Mouse (Mus musculus) intestine, postnatal 0 days (tissue): Measurements from ENCODE around the gene Tmie. TPM values are rescaled to one million over a fixed set of nuclear protein-coding genes. Genes with fewer than 3 reads are reported as not detected.

Experiments
- ATAC-seq: fragments of 200-750 bp; cut with Nextera tagmentation; 2 replicates; pipeline ENCODE4 v1.8.0; 2017; ENCODE audit warnings: mild to moderate bottlenecking, moderate TSS enrichment, moderate library complexity
- H3K27ac ChIP-seq: fragments of 300-500 bp; sonication (generic); 2 replicates; pipeline ENCODE4 v1.5.1; 2014; ENCODE audit warnings: mild to moderate bottlenecking, low read depth, low read length, moderate library complexity
- H3K27me3 ChIP-seq: fragments of 300-500 bp; sonication (generic); replicated peaks from 2 replicates; pipeline ENCODE4 v1.6.1; 2014; ENCODE audit warnings: low read length, mixed read lengths; ENCODE audit not compliant: control insufficient read depth, insufficient read depth
- H3K36me3 ChIP-seq: fragments of 300-500 bp; sonication (generic); 2 replicates; pipeline ENCODE4 v1.6.1; 2014; ENCODE audit warnings: mild to moderate bottlenecking, moderate library complexity; ENCODE audit not compliant: control insufficient read depth, insufficient read depth
- H3K4me1 ChIP-seq: fragments of 300-500 bp; sonication (generic); replicated peaks from 2 replicates; pipeline ENCODE4 v1.6.1; 2014; ENCODE audit warnings: antibody characterized with exemption, low read length, mixed read lengths; ENCODE audit not compliant: control insufficient read depth, insufficient read depth
- H3K4me2 ChIP-seq: fragments of 300-500 bp; sonication (generic); replicated peaks from 2 replicates; pipeline ENCODE4 v1.6.1; 2014; ENCODE audit warnings: low read depth, mild to moderate bottlenecking, moderate library complexity
- H3K4me3 ChIP-seq: fragments of 300-500 bp; sonication (generic); 2 replicates; pipeline ENCODE4 v1.5.1; 2014; ENCODE audit warnings: low read depth, low read length
- H3K9ac ChIP-seq: fragments of 300-500 bp; sonication (generic); 2 replicates; pipeline ENCODE4 v1.6.1; 2014; ENCODE audit warnings: mild to moderate bottlenecking, low read depth, low read length
- H3K9me3 ChIP-seq: fragments of 300-500 bp; sonication (generic); 2 replicates; pipeline ENCODE4 v1.6.1; 2016; ENCODE audit warnings: mixed run types; ENCODE audit not compliant: control insufficient read depth
- CTCF ChIP-seq: sonication (generic); IDR thresholded peaks from 2 replicates; pipeline ENCODE4 v1.5.1; 2016; ENCODE audit warnings: low read depth, mild to moderate bottlenecking, control low read depth, antibody characterized with exemption, moderate library complexity
- WGBS: fragments of 180-500 bp; shearing (Covaris S2); extraction: QIAGEN DNeasy Blood & Tissue Kit; methylation state at CpG from one replicate; pipeline ENCODE4 v1.1.7; 2014; 5-methylcytosine and 5-hydroxymethylcytosine counted together
- polyA plus RNA-seq: library from polyadenylated mRNA; unstranded; fragments of >200 nt; fragmentation: Nextera tagmentation; extraction: Ambion mirVana; gene quantifications from 2 replicates; pipeline ENCODE4 v1.2.1, GENCODE M21; 2015

Gene Tmie
- polyA plus RNA-seq, 1 experiment from 2014 or later: 10.0 TPM

DNA sequence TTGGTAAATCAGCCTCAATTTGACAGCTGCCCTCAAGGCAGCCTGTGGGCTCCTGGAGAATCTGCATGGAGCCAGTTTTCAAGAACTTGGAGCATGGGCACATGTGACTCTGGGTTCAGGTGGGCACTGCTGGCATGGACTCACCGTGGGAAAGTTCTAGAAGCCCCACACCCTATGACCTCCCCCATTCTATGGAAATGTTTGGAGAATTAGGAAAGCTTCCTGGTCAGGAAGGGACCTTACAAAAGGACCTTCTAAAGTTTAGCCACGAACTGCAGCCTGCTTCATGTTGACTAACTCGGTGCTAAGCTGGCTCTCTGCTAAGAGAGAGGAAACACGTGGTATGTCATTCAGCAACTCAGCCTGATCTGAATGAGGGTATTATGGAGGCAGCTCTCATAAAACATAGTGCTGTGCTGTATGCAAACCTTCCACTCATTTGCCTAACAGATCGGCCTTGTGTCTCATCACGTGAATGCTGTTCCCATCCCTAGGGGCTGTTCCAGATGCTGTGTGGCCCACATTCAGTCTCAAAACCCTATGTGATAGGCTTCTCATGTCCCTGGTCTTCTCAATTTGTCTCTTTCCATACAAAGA, 29.6 kb upstream of the Tmie start:
- Histone ChIP-seq H3K36me3 (no peaks in the 10 kb centered on the region), H3K9me3 (no peaks in the 10 kb centered on the region), H3K9ac (no peak overlapping the region), H3K27ac (no peak overlapping the region), H3K4me3 (no peak overlapping the region), H3K4me1 (no peaks in the 10 kb centered on the region), H3K27me3 (no peaks in the 10 kb centered on the region), H3K4me2 (no peak overlapping the region)
- ATAC-seq: no peak
- WGBS: 75% methylated on average over 6 of the region's 6 CpGs
- TF ChIP-seq CTCF: no peak

- H3K27ac ChIP-seq: no peak overlapping the region
- no peaks in the 10 kb centered on the region for H3K9me3 ChIP-seq
- H3K4me1 ChIP-seq: no peaks in the 10 kb centered on the region
- no peaks in the 10 kb centered on the region for H3K36me3 ChIP-seq
- H3K9ac ChIP-seq: no peak overlapping the region
- no peak for ATAC-seq
- no peak overlapping the region for H3K4me2 ChIP-seq
- no peak overlapping the region for H3K4me3 ChIP-seq
- TF ChIP-seq CTCF: no peak
- no peaks in the 10 kb centered on the region for H3K27me3 ChIP-seq
- 95% methylated on average over 3 of the region's 3 CpGs for WGBS
Measured at GRCm38 (mm10) chr9:110908631-110909016, 28.7 kb upstream of the Tmie start.

DNA sequence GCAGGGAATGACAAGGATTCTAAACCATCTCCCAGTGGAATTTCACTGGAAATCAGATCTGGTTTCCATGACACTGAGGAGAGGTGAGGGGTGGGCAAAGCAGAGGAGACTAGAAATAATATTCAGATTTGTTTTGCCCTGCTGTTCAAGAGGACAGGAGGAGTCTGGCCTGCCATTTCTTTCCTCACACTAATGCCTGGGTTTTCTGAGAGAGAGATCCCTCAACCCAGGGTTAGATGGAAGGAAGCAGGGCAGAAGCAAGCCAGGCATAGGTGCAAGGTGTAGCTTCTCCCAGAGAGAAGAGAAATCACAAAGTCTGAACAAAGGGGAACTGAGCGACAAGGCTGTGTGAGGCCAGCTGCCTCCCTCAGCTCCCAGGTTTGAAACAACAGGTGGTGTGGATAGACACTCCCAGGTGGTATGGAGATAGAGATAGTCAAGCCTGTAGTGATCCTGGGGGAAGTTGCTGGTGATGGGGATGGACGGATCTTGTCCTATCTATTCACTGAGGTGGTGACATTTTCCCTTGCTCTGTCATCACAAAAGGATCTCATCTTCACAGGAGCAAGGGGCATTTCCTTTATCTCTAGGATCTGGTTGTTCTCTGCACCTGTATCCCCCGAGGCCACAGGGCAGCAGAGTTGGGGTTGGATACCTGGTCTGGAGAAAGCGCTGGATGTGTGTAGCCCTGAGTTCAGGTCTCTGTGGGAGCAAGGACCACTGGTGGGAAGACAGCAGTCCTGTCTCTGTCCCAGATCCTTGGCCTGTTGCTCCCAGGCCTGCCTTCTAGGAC, 28.1 kb upstream of the Tmie start:
- Histone ChIP-seq H3K4me3 (no peak overlapping the region), H3K27me3 (no peaks in the 10 kb centered on the region), H3K4me2 (no peak overlapping the region), H3K36me3 (no peaks in the 10 kb centered on the region), H3K9ac (no peak overlapping the region), H3K4me1 (no peaks in the 10 kb centered on the region), H3K9me3 (no peaks in the 10 kb centered on the region), H3K27ac (no peak overlapping the region)
- 73% methylated on average over 4 of the region's 4 CpGs for WGBS
- no peak for TF ChIP-seq CTCF
- no peak for ATAC-seq

GRCm38 (mm10) chr9:110907201-110907837, 27.4 kb upstream of the Tmie start:
- no peaks in the 10 kb centered on the region for H3K36me3 ChIP-seq
- H3K9me3 ChIP-seq: no peaks in the 10 kb centered on the region
- H3K4me2 ChIP-seq: no peak overlapping the region
- no peaks in the 10 kb centered on the region for H3K4me1 ChIP-seq
- no peaks in the 10 kb centered on the region for H3K27me3 ChIP-seq
- TF ChIP-seq CTCF: no peak
- H3K9ac ChIP-seq: no peak overlapping the region
- WGBS: 91% methylated on average over 11 of the region's 11 CpGs
- no peak for ATAC-seq
- H3K4me3 ChIP-seq: no peak overlapping the region
- no peak overlapping the region for H3K27ac ChIP-seq

- no peak overlapping the region for H3K27ac ChIP-seq
- ATAC-seq: no peak
- peaks cover 26% of the 10 kb centered on the region; the same call in 1 of the 2 replicates for H3K36me3 ChIP-seq
- H3K27me3 ChIP-seq: no peaks in the 10 kb centered on the region
- 87% methylated on average over 4 of the region's 4 CpGs for WGBS
- no peak for TF ChIP-seq CTCF
- H3K4me3 ChIP-seq: no peak overlapping the region
- no peaks in the 10 kb centered on the region for H3K9me3 ChIP-seq
- H3K4me1 ChIP-seq: no peaks in the 10 kb centered on the region
- no peak overlapping the region for H3K4me2 ChIP-seq
- no peak overlapping the region for H3K9ac ChIP-seq
Measured at GRCm38 (mm10) chr9:110902271-110902670, 22.4 kb upstream of the Tmie start.

- Histone ChIP-seq H3K4me1 (no peaks in the 10 kb centered on the region), H3K27ac (no peak overlapping the region), H3K9me3 (no peaks in the 10 kb centered on the region), H3K36me3 (peaks cover 28% of the 10 kb centered on the region; the same call in 1 of the 2 replicates), H3K27me3 (no peaks in the 10 kb centered on the region), H3K9ac (no peak overlapping the region), H3K4me2 (no peak overlapping the region), H3K4me3 (no peak overlapping the region)
- TF ChIP-seq CTCF: no peak
- ATAC-seq: no peak
- 90% methylated on average over 6 of the region's 6 CpGs for WGBS
Measured at GRCm38 (mm10) chr9:110901204-110901603, 21.3 kb upstream of the Tmie start.
